Mouse (Mus musculus): Measurements from ENCODE around the gene Gm17304. TPM values are rescaled to one million over a fixed set of nuclear protein-coding genes. Genes with fewer than 3 reads are reported as not detected.

Gm17304 gene
- polyA plus RNA-seq, 1 experiment: not detected

DNA sequence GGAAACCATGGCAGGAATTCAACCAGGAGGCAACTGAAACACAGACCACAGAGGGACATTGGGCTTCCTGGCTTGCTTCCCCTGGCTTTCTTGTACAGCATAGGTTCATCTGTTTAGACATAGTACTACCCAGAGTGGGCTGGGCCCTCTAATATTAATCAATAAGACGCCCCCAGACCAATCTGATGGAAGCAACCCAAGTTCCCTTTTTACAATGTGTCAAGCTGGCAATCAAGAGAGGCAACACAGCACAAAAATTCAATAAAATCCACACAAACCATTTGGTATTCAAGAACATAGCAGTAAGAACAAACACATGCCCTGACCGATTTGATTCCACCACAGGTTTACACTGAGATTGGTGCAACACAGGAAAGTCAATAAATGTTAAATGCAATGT, 6.1 kb downstream of the Gm17304 start:
- TF ChIP-seq CTCF (IDR thresholded peaks at IDR 0.05; ENCODE audit: extremely low read depth, insufficient read depth, low read length) (no peak), POLR2A (IDR thresholded peaks at IDR 0.05; ENCODE audit: extremely low read depth, insufficient read depth, low read length) (no peak)
- H3K4me1 ChIP-seq (ENCODE audit: control insufficient read depth, insufficient read depth, low read length): no peaks in the 10 kb centered on the region; the same call in 1 of the 2 replicates
- H3K4me3 ChIP-seq (ENCODE audit: insufficient read depth, low read length): no peak overlapping the region
- no peak overlapping the region for H3K27ac ChIP-seq (ENCODE audit: insufficient read depth, low read length)

DNA sequence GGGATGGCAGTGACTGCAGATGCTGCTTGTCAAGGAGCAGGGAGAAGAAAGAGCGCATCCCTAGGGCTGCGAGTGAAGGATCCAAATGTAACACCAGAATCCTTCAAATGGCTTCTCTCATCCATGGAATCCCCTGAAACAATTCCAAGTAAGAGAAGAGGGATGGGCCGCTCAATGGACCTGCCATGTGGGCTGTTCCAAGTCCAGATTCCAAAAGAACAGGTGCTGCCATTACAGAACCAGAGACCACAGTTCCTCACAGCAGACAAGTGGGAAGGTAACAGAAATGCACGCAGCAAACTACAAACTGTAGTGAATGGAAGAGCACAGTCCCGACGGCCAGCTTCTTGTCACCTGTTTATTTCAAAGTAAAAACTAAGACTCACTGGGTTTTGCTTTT, 11.5 kb downstream of the Gm17304 start:
- no peak for TF ChIP-seq POLR2A (IDR thresholded peaks at IDR 0.05; ENCODE audit: extremely low read depth, insufficient read depth, low read length)
- TF ChIP-seq CTCF (IDR thresholded peaks at IDR 0.05; ENCODE audit: extremely low read depth, insufficient read depth, low read length): no peak
- Histone ChIP-seq H3K4me1 (ENCODE audit: control insufficient read depth, insufficient read depth, low read length) (peaks cover 2% of the 10 kb centered on the region; the same call in 1 of the 2 replicates), H3K4me3 (ENCODE audit: insufficient read depth, low read length) (no peak overlapping the region), H3K27ac (ENCODE audit: insufficient read depth, low read length) (no peak overlapping the region)

DNA sequence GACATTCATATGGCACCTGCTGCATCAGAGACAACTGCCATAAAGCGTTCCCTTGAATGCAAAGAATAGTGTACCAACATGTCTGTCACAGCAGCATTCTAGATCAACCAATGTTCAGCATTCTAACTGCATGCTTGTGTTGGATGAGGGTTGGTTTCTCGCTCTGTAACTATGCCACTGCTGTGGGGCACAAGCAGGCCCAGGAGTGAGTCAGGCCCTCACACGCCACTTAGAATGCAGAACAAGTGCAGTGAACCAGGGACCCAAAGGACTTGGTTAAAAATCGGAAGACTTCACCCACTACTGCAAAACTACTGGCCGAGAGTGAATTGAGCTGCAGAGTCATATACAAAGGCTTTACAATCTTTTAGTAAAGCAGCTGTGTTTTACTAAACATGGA, 13.3 kb downstream of the Gm17304 start:
- TF ChIP-seq CTCF (IDR thresholded peaks at IDR 0.05; ENCODE audit: extremely low read depth, insufficient read depth, low read length) (no peak), POLR2A (IDR thresholded peaks at IDR 0.05; ENCODE audit: extremely low read depth, insufficient read depth, low read length) (no peak)
- Histone ChIP-seq H3K27ac (ENCODE audit: insufficient read depth, low read length) (no peak overlapping the region), H3K4me1 (ENCODE audit: control insufficient read depth, insufficient read depth, low read length) (peaks cover 2% of the 10 kb centered on the region; the same call in 1 of the 2 replicates), H3K4me3 (ENCODE audit: insufficient read depth, low read length) (no peak overlapping the region)

DNA sequence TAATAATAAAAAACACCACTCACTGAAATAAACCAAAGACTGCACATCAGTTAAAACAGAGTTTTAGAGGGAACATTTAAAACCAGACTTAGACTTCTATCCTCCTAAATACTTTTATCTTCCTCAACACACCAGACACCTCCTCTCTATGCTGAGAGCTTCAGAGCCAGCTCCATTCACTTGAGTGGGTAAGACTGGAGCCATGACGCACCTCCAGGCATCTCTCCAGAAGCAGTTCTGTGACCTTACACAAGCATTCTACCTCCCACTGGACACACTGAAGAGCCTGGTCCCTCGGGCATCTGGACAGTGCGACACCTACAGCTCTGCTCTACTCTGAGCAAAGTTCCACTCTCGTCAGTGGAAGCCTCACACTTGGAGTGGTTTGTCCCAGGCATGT, 14.4 kb downstream of the Gm17304 start:
- Histone ChIP-seq H3K27ac (ENCODE audit: insufficient read depth, low read length) (no peak overlapping the region), H3K4me1 (ENCODE audit: control insufficient read depth, insufficient read depth, low read length) (peaks cover 4% of the 10 kb centered on the region; the same call in 1 of the 2 replicates), H3K4me3 (ENCODE audit: insufficient read depth, low read length) (no peak overlapping the region)
- TF ChIP-seq CTCF (IDR thresholded peaks at IDR 0.05; ENCODE audit: extremely low read depth, insufficient read depth, low read length) (no peak), POLR2A (IDR thresholded peaks at IDR 0.05; ENCODE audit: extremely low read depth, insufficient read depth, low read length) (no peak)

DNA sequence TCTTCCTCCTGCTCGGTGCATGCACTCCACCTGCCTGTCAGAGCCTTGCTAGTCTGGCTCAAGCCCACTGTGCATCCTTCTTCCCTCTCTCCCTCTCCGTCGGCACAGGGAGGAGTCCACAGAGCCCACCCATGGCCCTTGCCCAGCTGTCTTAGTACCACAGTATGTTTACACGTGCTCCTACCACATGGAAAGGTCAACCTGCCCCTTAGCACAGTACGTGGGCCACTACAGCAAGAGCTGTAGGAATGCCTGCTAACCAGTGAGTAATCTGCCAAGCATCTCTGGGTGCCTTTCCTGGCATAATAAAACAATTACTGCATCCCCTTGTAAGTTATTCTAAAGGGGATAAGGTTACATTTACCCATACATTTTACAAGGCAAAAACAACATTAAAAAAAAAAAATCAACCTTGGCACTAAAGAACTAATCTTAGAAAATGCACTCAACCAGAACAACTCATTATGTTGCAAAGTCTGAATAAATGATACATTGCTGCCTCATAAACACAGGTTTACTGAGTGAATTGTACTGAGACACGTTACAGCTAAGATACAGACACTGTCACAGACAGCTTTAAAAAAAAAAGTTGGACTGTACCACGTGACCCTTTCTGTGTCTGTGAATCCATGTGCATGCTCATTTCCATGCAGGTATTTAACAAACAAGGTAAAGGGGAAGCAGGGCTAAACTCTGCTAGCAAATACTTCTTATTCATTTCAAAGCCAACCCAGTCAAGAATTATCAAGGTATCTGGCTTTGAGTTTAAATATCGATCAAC, 19.7 kb downstream of the Gm17304 start:
- Histone ChIP-seq H3K4me1 (ENCODE audit: control insufficient read depth, insufficient read depth, low read length) (peaks cover 8% of the 10 kb centered on the region), H3K4me3 (ENCODE audit: insufficient read depth, low read length) (no peak overlapping the region), H3K27ac (ENCODE audit: insufficient read depth, low read length) (no peak overlapping the region)
- no peak for TF ChIP-seq CTCF (IDR thresholded peaks at IDR 0.05; ENCODE audit: extremely low read depth, insufficient read depth, low read length)

DNA sequence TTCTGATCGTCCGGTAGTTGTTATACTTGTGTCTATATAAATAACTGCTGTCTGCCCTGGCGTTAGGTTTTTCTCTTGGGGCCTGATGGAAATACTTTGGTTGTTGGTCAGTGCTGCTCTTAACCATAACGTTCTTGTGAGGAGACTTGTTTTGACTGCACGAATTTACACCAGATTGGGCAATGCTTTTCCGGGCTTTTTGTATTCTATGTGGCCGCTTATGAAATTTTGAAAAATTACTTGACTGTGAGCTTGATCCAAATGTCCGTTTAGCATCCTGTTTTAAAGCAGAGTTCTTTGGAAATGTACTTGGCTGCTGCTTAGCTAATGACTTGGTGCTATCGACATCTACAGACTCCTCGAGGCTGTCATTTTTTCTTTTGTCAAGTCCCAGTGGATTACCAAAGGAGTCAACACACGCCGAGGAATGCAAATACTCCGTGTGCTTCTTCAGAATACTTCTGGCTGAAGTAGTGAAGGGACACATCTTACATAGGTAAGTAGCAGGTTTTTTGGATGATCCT, 27.6 kb downstream of the Gm17304 start:
- H3K27ac ChIP-seq (ENCODE audit: insufficient read depth, low read length): no peak overlapping the region
- peaks cover 4% of the 10 kb centered on the region for H3K4me1 ChIP-seq (ENCODE audit: control insufficient read depth, insufficient read depth, low read length)
- TF ChIP-seq CTCF (IDR thresholded peaks at IDR 0.05; ENCODE audit: extremely low read depth, insufficient read depth, low read length) (no peak), POLR2A (IDR thresholded peaks at IDR 0.05; ENCODE audit: extremely low read depth, insufficient read depth, low read length) (no peak)
- H3K4me3 ChIP-seq (ENCODE audit: insufficient read depth, low read length): no peak overlapping the region

DNA sequence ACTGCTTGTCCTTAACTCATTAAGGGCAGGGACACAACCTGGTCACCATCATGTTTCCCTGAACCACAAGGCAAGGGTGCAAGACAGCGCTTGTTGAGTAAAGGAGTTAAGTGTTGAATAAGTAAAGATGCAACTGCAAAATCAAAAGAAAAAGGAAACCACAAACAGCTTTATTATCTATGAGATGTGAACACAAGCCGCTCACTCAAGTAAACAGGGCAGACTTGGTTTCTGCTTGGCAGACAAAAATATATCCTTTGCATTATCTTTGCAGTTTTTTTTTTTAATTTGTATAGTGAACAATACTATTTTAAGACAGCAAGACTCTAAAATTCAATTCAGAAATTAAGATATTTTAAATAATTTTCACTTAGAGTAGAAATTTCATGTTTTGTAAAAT, 30.7 kb downstream of the Gm17304 start:
- H3K27ac ChIP-seq (ENCODE audit: insufficient read depth, low read length): no peak overlapping the region
- H3K4me3 ChIP-seq (ENCODE audit: insufficient read depth, low read length): no peak overlapping the region
- H3K4me1 ChIP-seq (ENCODE audit: control insufficient read depth, insufficient read depth, low read length): peaks cover 2% of the 10 kb centered on the region; the same call in 1 of the 2 replicates
- TF ChIP-seq CTCF (IDR thresholded peaks at IDR 0.05; ENCODE audit: extremely low read depth, insufficient read depth, low read length) (no peak), POLR2A (IDR thresholded peaks at IDR 0.05; ENCODE audit: extremely low read depth, insufficient read depth, low read length) (no peak)

DNA sequence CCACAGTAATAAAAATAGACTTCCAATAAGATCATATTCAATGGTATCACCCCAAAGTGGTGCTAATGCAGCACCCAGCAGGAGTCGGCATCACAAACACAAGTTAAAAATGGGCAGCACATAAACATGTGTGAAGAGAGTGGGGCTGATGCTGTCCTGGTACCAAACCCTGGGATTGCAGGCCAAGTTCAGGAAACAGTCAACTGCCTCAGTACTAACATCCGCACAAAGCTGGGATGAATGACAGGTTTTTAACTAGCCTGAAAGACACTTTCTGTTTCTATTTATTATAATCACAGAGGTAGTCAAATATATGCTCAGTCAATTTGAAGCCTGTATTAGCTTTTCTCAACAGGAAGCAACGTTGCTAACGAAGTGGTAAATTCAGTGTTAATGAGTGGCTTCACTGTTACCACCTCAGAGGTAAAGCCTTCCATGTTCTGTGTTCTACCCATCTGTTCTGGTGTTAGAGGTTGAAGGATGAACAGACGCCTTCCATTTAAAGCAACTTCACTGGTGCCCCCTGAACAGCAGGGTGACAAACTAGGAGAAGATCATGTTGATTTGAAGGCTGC, 31.4 kb downstream of the Gm17304 start:
- no peak for TF ChIP-seq CTCF (IDR thresholded peaks at IDR 0.05; ENCODE audit: extremely low read depth, insufficient read depth, low read length)
- no peak for TF ChIP-seq POLR2A (IDR thresholded peaks at IDR 0.05; ENCODE audit: extremely low read depth, insufficient read depth, low read length)
- Histone ChIP-seq H3K4me1 (ENCODE audit: control insufficient read depth, insufficient read depth, low read length) (peaks cover 2% of the 10 kb centered on the region; the same call in 1 of the 2 replicates), H3K4me3 (ENCODE audit: insufficient read depth, low read length) (no peak overlapping the region), H3K27ac (ENCODE audit: insufficient read depth, low read length) (no peak overlapping the region)

DNA sequence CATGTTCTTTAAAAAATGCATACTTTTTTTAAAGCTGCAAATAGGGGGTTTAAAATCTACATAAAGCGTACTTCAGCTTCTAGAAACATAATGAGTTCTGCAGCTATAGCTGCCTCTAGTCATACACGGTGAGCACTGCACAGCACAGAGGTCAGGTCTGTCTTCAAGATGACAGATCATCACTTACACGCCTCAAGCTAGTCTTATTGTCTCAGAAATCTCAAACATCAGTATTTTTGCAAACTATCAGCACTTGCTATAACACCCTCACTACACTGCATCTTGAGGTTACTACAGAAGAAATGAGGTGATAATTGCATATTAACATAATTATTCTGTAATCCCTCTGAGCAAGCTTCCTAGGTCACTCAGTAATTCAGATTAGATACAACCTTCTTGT, 33.0 kb downstream of the Gm17304 start:
- Histone ChIP-seq H3K27ac (ENCODE audit: insufficient read depth, low read length) (no peak overlapping the region), H3K4me1 (ENCODE audit: control insufficient read depth, insufficient read depth, low read length) (peaks cover 2% of the 10 kb centered on the region; the same call in 1 of the 2 replicates), H3K4me3 (ENCODE audit: insufficient read depth, low read length) (no peak overlapping the region)
- TF ChIP-seq CTCF (IDR thresholded peaks at IDR 0.05; ENCODE audit: extremely low read depth, insufficient read depth, low read length): no peak
- TF ChIP-seq POLR2A (IDR thresholded peaks at IDR 0.05; ENCODE audit: extremely low read depth, insufficient read depth, low read length): no peak

DNA sequence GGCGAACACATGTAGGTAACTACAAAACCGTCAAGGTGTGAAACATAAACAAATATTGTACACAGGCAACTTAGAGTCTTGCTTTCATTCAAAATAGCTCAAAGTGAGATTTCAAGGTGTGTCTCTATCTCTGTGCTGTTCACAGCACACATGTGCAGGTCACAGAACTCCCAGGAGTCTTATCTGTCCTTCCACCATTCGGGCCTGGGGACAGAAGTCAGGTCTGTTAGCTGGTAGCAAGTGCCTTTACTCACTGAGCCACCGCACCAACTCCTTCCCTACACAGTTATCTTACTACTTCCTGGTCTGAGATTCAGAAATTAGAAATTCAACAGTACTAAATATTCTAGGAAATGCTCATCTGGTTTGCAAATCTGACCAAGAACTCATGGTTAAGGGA, 34.5 kb downstream of the Gm17304 start:
- H3K4me3 ChIP-seq (ENCODE audit: insufficient read depth, low read length): no peak overlapping the region
- no peak for TF ChIP-seq POLR2A (IDR thresholded peaks at IDR 0.05; ENCODE audit: extremely low read depth, insufficient read depth, low read length)
- TF ChIP-seq CTCF (IDR thresholded peaks at IDR 0.05; ENCODE audit: extremely low read depth, insufficient read depth, low read length): no peak
- H3K4me1 ChIP-seq (ENCODE audit: control insufficient read depth, insufficient read depth, low read length): peaks cover 2% of the 10 kb centered on the region
- no peak overlapping the region for H3K27ac ChIP-seq (ENCODE audit: insufficient read depth, low read length)
